Mouse (Mus musculus): ENCODE data around the gene Srrm3. TPM values are rescaled to one million over a fixed set of nuclear protein-coding genes. Genes with fewer than 3 reads are reported as not detected.

Gene Srrm3
- 10 to 100 TPM; 95.2 to 95.9 TPM for total RNA-seq (2021)
- long read RNA-seq, experiment 1, partial matches to known transcripts = 20 of 26 reads
- long read RNA-seq, experiment 1, other reads (novel, unspliced or antisense) = 6 of 26 reads
- long read RNA-seq, experiment 2, partial matches to known transcripts = 21 of 27 reads
- long read RNA-seq, experiment 2, other reads (novel, unspliced or antisense) = 6 of 27 reads

GRCm38 (mm10) chr5:135806555-135807262 lies at the start of gene Srrm3:
TSS of gene Srrm3 (plus strand) at chr5:135806890.
- intact Hi-C loops (cut with DNase I) = no loop called here
- DNase-seq (ENCODE audit: low spot score in 2 of 2) = peak; percentile 95

- DNase-seq (ENCODE audit: low spot score in 2 of 2) = no peak
Measured at GRCm38 (mm10) chr5:135761881-135762280, 44.8 kb upstream of the Srrm3 start.

GRCm38 (mm10) chr5:135763526-135763925 lies 43.2 kb upstream of the Srrm3 start:
- intact Hi-C loops (cut with DNase I) = loop anchor here (1.0 to 5.0 kb wide), 4 partner anchors 131 to 361 kb away; partner anchors contain the start of gene Rhbdd2
- DNase-seq (ENCODE audit: low spot score in 2 of 2) = peak; percentile 82

More at GRCm38 (mm10) chr5:135761881-135762280, 44.8 kb upstream of the Srrm3 start:
- intact Hi-C loops (cut with DNase I) = loop anchor here (5.0 kb wide), 3 partner anchors 130 to 360 kb away; partner anchors contain the start of gene Rhbdd2

GRCm38 (mm10) chr5:135764971-135765370 lies 41.7 kb upstream of the Srrm3 start:
- DNase-seq (ENCODE audit: low spot score in 2 of 2) = no peak
- intact Hi-C loops (cut with DNase I) = loop anchor here (5.0 kb wide), 3 partner anchors 133 to 363 kb away; partner anchors contain the start of gene Rhbdd2

GRCm38 (mm10) chr5:135772519-135772918 lies 34.2 kb upstream of the Srrm3 start:
- no peak for DNase-seq (ENCODE audit: low spot score in 2 of 2)

GRCm38 (mm10) chr5:135776546-135776945 lies 30.1 kb upstream of the Srrm3 start:
- intact Hi-C loops (cut with DNase I) = no loop called here
- no peak for DNase-seq (ENCODE audit: low spot score in 2 of 2)

More at GRCm38 (mm10) chr5:135772519-135772918, 34.2 kb upstream of the Srrm3 start:
- intact Hi-C loops (cut with DNase I) = no loop called here

- intact Hi-C loops (cut with DNase I) = no loop called here
- DNase-seq (ENCODE audit: low spot score in 2 of 2) = peak in 1 of 2 experiments; percentile 38
Measured at GRCm38 (mm10) chr5:135777796-135778470, 28.8 kb upstream of the Srrm3 start, which contains the start of gene Styxl1. TSS of gene Styxl1 (minus strand) at chr5:135778385.

- intact Hi-C loops (cut with DNase I) = no loop called here
- peak; percentile 100 for DNase-seq (ENCODE audit: low spot score in 2 of 2)
Measured at GRCm38 (mm10) chr5:135778471-135779445, 27.9 kb upstream of the Srrm3 start, which contains the start of gene Mdh2. TSS of gene Mdh2 (plus strand) at chr5:135778480.

- no peak for DNase-seq (ENCODE audit: low spot score in 2 of 2)
- intact Hi-C loops (cut with DNase I) = no loop called here
Measured at GRCm38 (mm10) chr5:135780331-135780730, 26.4 kb upstream of the Srrm3 start.

- intact Hi-C loops (cut with DNase I) = no loop called here
- DNase-seq (ENCODE audit: low spot score in 2 of 2) = no peak
Measured at GRCm38 (mm10) chr5:135782901-135783300, 23.8 kb upstream of the Srrm3 start.

GRCm38 (mm10) chr5:135793996-135794858 lies 12.5 kb upstream of the Srrm3 start:
- intact Hi-C loops (cut with DNase I) = loop anchor here (2.0 kb wide), 1 partner anchor 61 kb away; no protein-coding TSS in a partner anchor
- DNase-seq (ENCODE audit: low spot score in 2 of 2) = peak; percentile 92 to 93

GRCm38 (mm10) chr5:135794859-135795181 lies 11.9 kb upstream of the Srrm3 start:
- intact Hi-C loops (cut with DNase I) = loop anchor here (2.0 kb wide), 1 partner anchor 60 kb away; no protein-coding TSS in a partner anchor
- DNase-seq (ENCODE audit: low spot score in 2 of 2) = no peak

GRCm38 (mm10) chr5:135799746-135800145 lies 6.9 kb upstream of the Srrm3 start:
- intact Hi-C loops (cut with DNase I) = no loop called here
- DNase-seq (ENCODE audit: low spot score in 2 of 2) = no peak

GRCm38 (mm10) chr5:135800927-135801326 lies 5.8 kb upstream of the Srrm3 start:
- DNase-seq (ENCODE audit: low spot score in 2 of 2) = no peak
- intact Hi-C loops (cut with DNase I) = no loop called here

- intact Hi-C loops (cut with DNase I) = no loop called here
- DNase-seq (ENCODE audit: low spot score in 2 of 2) = peak in 1 of 2 experiments; percentile 72
Measured at GRCm38 (mm10) chr5:135802641-135803040, 4.0 kb upstream of the Srrm3 start.

GRCm38 (mm10) chr5:135803135-135803534 lies 3.6 kb upstream of the Srrm3 start:
- intact Hi-C loops (cut with DNase I) = no loop called here

GRCm38 (mm10) chr5:135803676-135804075 lies 3.0 kb upstream of the Srrm3 start:
- intact Hi-C loops (cut with DNase I) = no loop called here
- DNase-seq (ENCODE audit: low spot score in 2 of 2) = no peak

More at GRCm38 (mm10) chr5:135803135-135803534, 3.6 kb upstream of the Srrm3 start:
- DNase-seq (ENCODE audit: low spot score in 2 of 2) = no peak

GRCm38 (mm10) chr5:135804735-135805134 lies 2.0 kb upstream of the Srrm3 start:
- intact Hi-C loops (cut with DNase I) = no loop called here
- no peak for DNase-seq (ENCODE audit: low spot score in 2 of 2)

Data from left cerebral cortex, postnatal 14 days (tissue).